Mouse (Mus musculus) frontal cortex, postnatal 10 days (tissue): ENCODE measurements at regions not wholly inside any gene's neighbourhood (a gene's known extent, or its start where the extent isn't known, plus 50 kb on each side); places are given as distances from the start of the nearest gene placed in this dataset.
"Not testable (repeated sequence)": the region's sequence is repeated elsewhere in the genome, so short reads cannot be mapped to it uniquely, and the experiment has no call there.

ENCODE experiments used
- DNase-seq, 2 experiments: peaks; one replicate each; pipeline ENCODE4 v3.0.0; 2022; ENCODE audit warnings: low spot score in 2 of 2, mixed read lengths in 1 of 2

DNA sequence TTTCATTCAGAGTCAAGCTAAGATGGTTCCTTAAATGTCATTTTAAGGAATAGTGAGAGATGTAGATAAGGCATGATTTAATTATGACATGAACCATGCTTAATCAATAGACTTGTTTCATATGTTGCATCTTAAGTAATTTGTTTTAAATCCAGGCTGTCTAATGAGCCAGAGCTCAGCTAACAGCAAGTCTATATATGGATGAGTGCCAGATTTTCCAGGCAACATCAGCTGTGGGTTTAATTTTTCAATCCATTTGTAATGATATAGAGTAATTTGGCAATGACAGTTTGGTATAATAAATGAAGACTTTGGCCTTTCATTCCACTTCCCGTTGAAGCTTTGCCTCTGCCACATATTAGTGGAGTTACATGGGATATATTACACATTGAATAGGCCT is 677.3 kb upstream of the Sorcs1 start:
- no peak for DNase-seq

DNA sequence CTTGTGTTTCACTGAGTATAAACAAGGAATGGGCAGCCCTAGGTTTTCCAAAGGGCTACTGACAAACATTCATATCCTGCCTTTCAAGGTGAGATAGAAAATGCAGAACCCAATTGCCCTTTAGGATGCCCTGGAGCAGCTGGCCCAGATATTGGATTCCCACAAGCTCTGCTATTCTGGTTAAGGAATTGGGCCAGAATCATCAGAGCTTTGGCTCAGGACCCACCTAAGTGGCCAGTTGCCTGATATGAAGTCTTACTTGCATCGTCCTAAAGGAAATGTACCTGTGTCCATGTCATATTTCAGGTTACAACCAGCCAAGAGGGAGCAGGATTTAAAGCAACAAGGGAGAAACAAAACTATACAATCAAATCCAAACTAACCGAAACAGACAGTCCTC is 662.0 kb upstream of the Sorcs1 start:
- no peak for DNase-seq

DNA sequence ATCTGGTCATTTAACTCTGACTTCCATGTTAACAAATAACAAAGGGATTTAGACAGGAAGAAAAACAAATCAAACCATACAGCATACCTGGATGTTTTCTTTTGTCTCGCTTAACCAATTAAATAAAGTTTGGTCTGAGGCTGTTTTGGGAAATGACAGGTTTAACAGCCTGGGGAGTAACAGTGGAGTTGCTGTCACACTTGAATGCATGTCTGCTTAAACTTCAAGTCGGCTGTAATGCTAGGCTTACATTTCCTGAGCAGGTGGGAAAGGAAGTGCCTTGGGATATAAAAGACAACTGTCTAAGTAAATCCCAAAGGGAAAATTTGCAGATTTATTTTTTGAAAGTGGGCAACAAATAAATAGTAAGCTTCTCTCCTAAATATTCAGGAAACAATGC is 651.6 kb upstream of the Sorcs1 start:
- no peak for DNase-seq

DNA sequence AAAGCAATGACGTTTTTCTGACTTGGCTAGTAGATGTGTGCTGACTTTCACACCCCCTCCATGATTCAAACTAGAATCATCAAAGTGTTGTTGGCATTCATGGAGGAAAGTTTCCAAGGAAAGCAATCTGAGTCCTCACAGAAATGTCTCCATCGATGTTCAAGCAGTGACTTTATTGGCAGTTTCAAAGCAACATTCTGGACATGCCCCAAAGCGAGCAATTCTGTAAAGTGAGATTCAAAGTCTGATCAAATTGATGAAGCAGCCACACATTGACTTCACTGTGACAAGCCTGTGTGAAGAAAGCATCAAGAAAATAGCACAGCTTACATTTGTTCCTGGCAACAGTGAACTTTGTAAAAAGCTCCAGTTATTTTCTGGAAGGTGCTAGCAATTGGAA is 625.3 kb upstream of the Sorcs1 start:
- peak in 1 of 2 experiments; percentile 4 for DNase-seq

DNA sequence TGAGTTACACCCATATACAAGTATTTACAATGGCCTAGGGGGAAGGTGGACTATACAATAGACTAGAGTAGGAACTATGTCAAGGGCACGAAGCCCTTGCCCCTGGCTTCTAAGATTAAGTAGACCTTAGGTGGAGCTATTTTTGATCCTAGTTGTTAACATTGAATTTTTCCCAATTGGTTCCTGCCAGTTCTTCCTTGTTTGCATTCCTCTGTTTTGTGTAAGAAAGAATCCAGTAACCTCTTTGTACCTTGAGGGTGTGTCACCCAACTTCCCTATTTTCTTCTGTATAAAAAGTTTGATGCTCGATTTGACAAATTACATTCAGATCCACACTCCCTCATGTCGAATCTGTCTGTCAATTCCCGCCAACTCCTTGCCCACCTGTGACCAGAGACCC is 618.2 kb upstream of the Sorcs1 start:
- DNase-seq, result not testable (repeated sequence)

DNA sequence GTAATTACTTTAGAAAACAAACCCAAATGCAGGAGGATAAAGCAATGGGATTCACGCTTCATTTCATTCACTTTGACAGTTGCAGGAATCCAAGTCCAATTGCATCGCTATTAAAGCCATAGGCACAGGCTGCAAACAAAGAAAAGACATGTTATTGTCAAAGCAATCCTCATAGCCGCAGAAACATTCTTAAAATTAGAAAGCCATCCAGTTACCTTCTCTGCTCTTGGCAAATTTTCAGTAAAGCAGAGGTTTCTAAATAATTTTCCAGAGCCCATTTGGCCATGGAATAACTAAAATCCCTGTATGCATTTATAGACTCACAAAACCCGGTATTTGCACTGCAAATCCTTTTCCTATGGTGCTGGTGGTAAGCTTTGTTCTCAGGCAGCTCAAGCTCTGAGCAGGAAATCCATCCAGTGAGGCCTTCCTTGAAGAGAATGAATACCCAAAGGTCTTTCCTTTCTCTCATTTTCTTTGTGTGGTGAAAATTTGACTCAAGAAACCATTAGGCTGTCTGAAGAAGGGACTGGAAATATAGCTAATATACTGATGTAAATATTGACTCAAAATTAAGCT is 590.6 kb upstream of the Sorcs1 start:
- no peak for DNase-seq

DNA sequence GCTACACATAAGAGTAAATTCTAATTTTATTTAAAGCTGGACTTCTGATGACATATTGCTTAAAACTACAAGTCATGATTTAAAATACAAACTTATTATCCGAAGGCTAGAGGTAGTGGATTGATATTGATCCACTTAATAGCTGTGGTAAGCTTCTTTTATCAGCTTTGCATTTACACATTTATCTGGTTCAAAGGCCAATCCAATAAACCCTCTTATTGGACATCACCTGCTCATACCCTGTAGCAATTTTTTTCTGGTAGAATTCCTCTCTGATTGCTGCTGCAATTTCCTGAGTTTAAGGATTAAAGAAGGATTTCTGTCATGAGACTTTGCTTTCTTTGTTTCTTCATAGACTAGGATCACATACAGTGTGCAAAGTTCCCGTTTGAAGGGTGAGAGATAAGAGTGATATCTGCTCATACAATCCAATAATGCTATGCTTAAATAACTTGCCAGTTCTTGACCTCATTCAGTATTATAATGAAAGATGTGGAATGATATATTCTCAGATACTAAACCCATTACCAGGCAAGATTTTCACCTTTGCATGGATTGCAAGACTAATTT is 561.9 kb upstream of the Sorcs1 start:
- no peak for DNase-seq

DNA sequence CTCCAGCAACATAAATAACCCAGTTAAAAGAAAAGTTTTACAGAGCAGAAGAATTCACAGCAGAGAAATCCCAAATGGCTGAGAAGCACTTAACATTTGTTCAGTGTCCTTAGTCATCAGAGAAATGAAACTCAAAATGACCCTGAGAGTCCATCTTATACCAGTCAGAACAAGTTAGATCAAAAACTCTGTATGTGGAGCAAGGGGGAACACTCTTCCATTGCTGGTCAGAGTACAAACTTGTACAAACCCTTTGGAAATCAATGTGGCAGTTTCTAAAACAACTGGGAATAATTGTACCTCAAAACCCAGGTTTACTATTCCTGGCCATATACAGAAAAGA is 559.7 kb upstream of the Sorcs1 start:
- no peak for DNase-seq

DNA sequence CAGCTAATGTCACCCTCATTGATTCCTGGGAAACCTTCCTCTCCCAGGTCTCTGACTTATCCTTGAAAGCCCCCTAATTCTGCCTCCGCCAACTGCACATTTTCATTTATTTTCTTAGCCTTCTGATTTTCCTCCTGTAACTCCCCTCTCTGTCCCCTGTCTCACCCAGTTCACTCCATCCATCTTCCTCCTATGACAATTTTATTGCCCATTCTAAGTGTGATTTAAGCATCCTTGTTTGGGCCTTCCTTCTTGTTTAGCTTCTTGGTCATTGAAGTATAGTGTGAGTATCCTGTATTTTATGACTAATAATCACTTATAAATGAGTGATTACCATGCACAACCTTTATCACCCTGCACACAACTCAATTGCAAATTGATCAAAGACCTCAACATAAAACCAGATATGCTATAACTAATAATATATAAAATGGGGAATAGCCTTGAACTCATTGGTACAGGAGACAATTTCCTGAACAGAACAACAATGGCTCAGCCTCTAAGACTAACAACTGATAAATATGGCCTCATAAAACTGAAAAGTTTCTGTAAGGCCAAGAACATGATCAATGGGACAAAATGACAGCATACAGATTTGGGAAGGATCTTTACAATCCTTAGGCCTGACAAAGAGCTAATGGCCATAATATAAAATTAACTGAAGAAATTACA is 559.2 kb upstream of the Sorcs1 start:
- no peak for DNase-seq

DNA sequence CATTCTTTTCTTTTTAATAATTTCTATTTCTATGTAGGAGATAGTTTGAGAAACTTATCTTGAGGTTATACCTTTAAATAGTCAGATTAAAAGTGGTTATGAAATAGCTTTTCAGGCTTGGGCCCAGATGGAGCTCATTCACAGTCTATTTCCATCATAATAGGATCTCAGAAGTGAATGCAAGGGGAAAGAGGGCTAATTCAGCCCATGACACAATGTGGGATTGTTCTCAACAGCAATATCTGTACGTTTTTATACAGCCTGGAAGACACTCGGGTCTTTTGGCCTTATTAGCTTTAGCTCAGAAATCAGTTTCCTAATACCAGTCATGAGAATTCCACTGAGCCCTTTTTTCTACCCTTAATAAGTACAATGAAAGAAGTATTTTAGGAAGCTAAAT is 554.1 kb upstream of the Sorcs1 start:
- no peak for DNase-seq

DNA sequence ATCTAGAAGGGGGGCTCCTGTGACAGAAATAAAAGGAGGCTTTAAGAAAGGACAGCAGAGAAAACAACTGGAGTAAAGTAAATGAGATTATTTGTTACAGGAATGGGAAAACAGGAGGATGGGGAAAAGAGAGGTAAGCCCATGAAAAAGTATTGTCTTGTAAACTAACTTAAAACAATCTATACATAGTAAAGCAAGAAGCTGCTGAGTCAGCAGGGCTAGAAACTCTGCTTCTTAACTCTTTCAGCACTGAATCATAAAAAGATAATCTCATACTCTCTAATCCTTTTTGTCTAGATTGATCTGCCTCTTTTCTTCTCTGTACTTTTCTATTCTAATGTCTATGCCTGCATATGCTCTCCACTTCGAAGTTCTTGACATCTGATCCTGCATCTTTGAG is 548.5 kb upstream of the Sorcs1 start:
- DNase-seq, result no peak

DNA sequence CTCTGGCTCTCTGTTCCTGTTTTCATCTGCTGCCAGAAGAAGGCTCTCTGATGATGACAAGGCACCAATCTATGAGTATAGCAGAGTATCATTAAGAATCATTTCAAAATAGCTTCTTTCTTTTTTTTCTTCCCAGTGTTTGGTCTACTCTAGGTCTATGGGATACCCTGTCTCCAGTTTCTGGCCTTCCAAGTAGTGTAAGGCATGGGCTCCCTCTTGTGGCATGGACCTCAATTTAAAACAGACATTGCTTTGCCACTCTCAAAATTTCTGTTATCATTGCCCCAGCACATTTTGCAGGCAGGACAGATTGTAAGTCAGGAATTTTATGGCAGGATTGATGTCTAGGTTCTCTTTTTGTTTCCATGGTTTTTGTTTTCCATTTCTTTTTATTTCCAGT is 522.9 kb upstream of the Sorcs1 start:
- DNase-seq, result peak in 1 of 2 experiments; percentile 7
